Comparison of ENCODE assay signal across 10 mouse cellular contexts in genomic region chr6:94040093-94040492, GRCm38 (mm10).
DNase-seq lines count a peak whose midpoint lies in the region; ATAC-seq lines count a peak whose summit lies in the region.
"Had no signal": no experiment of that assay in that cellular context is flagged by ENCODE, and none has a peak within 500 bp of the region (broad histone marks: within the 10 kb centered on the region; RNA-seq: fewer than 3 reads in every experiment).

No protein-coding gene starts in this region.

- 71% methylated on average over 2 of the region's 2 CpGs for WGBS in hindbrain, embryonic 10.5 days
- WGBS in hindbrain, embryonic 16.5 days, result 78% methylated on average over 2 of the region's 2 CpGs
- WGBS in midbrain, embryonic 11.5 days, result 54% methylated on average over 2 of the region's 2 CpGs
- 59% methylated on average over 2 of the region's 2 CpGs for WGBS in midbrain, embryonic 13.5 days
- 62% methylated on average over 2 of the region's 2 CpGs for WGBS in forebrain, embryonic 15.5 days

- no peak overlapping the region for H3K4me2 ChIP-seq in hindbrain, embryonic 16.5 days (ENCODE audit: low read length)
- H3K4me2 ChIP-seq in midbrain, embryonic 11.5 days, result no peak overlapping the region
- H3K4me2 ChIP-seq in midbrain, embryonic 13.5 days (replicated peaks), result no peak overlapping the region
- H3K4me2 ChIP-seq in forebrain, embryonic 15.5 days (replicated peaks), result no peak overlapping the region
- H3K4me2 ChIP-seq: lung, embryonic 15.5 days; stomach, embryonic 15.5 days had no signal

- H3K4me3 ChIP-seq in hindbrain, embryonic 10.5 days, result no peak overlapping the region
- H3K4me3 ChIP-seq in hindbrain, embryonic 16.5 days (ENCODE audit: low read length), result no peak overlapping the region
- no peak overlapping the region for H3K4me3 ChIP-seq in midbrain, embryonic 11.5 days (ENCODE audit: low read depth, low read length)
- H3K4me3 ChIP-seq in midbrain, embryonic 13.5 days (replicated peaks), result no peak overlapping the region
- H3K4me3 ChIP-seq in forebrain, embryonic 15.5 days, result no peak overlapping the region
- H3K4me3 ChIP-seq: lung, embryonic 15.5 days; stomach, embryonic 15.5 days had no signal

- no peaks in the 10 kb centered on the region for H3K27me3 ChIP-seq in hindbrain, embryonic 10.5 days (ENCODE audit: insufficient read depth, poor library complexity, severe bottlenecking)
- H3K27me3 ChIP-seq in hindbrain, embryonic 16.5 days (replicated peaks; ENCODE audit: control insufficient read depth, insufficient read depth, low read length), result no peaks in the 10 kb centered on the region
- no peaks in the 10 kb centered on the region for H3K27me3 ChIP-seq in midbrain, embryonic 11.5 days (ENCODE audit: control insufficient read depth, insufficient read depth, low read length)
- H3K27me3 ChIP-seq in midbrain, embryonic 13.5 days, result no peaks in the 10 kb centered on the region
- H3K27me3 ChIP-seq in forebrain, embryonic 15.5 days, result no peaks in the 10 kb centered on the region
- H3K27me3 ChIP-seq: lung, embryonic 15.5 days; stomach, embryonic 15.5 days had no signal

- no peak overlapping the region for H3K9ac ChIP-seq in hindbrain, embryonic 16.5 days (ENCODE audit: low read depth, low read length)
- no peak overlapping the region for H3K9ac ChIP-seq in midbrain, embryonic 11.5 days (ENCODE audit: low read length)
- H3K9ac ChIP-seq in midbrain, embryonic 13.5 days (replicated peaks), result no peak overlapping the region
- no peak overlapping the region for H3K9ac ChIP-seq in forebrain, embryonic 15.5 days (replicated peaks)
- H3K9ac ChIP-seq: lung, embryonic 15.5 days; stomach, embryonic 15.5 days had no signal

- 0 out of 2 replicates have a peak, but pooled peaks cover 5% of the 10 kb centered on the region for H3K9me3 ChIP-seq in hindbrain, embryonic 10.5 days
- H3K9me3 ChIP-seq in hindbrain, embryonic 16.5 days (ENCODE audit: control insufficient read depth, low read length), result no peaks in the 10 kb centered on the region
- no peaks in the 10 kb centered on the region; the same call in 1 of the 2 replicates for H3K9me3 ChIP-seq in midbrain, embryonic 11.5 days (ENCODE audit: control insufficient read depth, low read length)
- H3K9me3 ChIP-seq in midbrain, embryonic 13.5 days, result no peaks in the 10 kb centered on the region
- no peaks in the 10 kb centered on the region for H3K9me3 ChIP-seq in forebrain, embryonic 15.5 days
- H3K9me3 ChIP-seq: lung, embryonic 15.5 days; stomach, embryonic 15.5 days had no signal

- intact Hi-C loops in left cerebral cortex, postnatal 4 days (cut with DNase I), result loop anchor here (10.0 kb wide), 2 partner anchors 125 to 1255 kb away; no protein-coding TSS in a partner anchor

- no peak for ATAC-seq in hindbrain, embryonic 16.5 days
- ATAC-seq in midbrain, embryonic 11.5 days (ENCODE audit: low FRiP score), result no peak
- no peak for ATAC-seq in midbrain, embryonic 13.5 days
- ATAC-seq in monocyte, adult 5-6 weeks (replicated peaks; ENCODE audit: insufficient number of reproducible peaks, low FRiP score, low TSS enrichment, poor library complexity, severe bottlenecking), result no peak
- ATAC-seq in forebrain, embryonic 15.5 days (replicated peaks), result no peak

- no peaks in the 10 kb centered on the region for H3K36me3 ChIP-seq in hindbrain, embryonic 10.5 days
- H3K36me3 ChIP-seq in hindbrain, embryonic 16.5 days (ENCODE audit: control insufficient read depth, insufficient read depth, low read length), result no peaks in the 10 kb centered on the region
- no peaks in the 10 kb centered on the region for H3K36me3 ChIP-seq in midbrain, embryonic 11.5 days (ENCODE audit: control insufficient read depth, insufficient read depth, low read length)
- no peaks in the 10 kb centered on the region for H3K36me3 ChIP-seq in midbrain, embryonic 13.5 days
- no peaks in the 10 kb centered on the region for H3K36me3 ChIP-seq in forebrain, embryonic 15.5 days
- H3K36me3 ChIP-seq: lung, embryonic 15.5 days; stomach, embryonic 15.5 days had no signal

- no peak overlapping the region for H3K27ac ChIP-seq in hindbrain, embryonic 10.5 days
- no peak overlapping the region for H3K27ac ChIP-seq in hindbrain, embryonic 16.5 days (ENCODE audit: low read depth, low read length)
- no peak overlapping the region for H3K27ac ChIP-seq in midbrain, embryonic 11.5 days (ENCODE audit: low read depth, low read length)
- H3K27ac ChIP-seq in midbrain, embryonic 13.5 days, result no peak overlapping the region
- no peak overlapping the region for H3K27ac ChIP-seq in forebrain, embryonic 15.5 days (replicated peaks)
- H3K27ac ChIP-seq: lung, embryonic 15.5 days; stomach, embryonic 15.5 days had no signal

- H3K4me1 ChIP-seq in hindbrain, embryonic 10.5 days (replicated peaks), result peaks cover 26% of the 10 kb centered on the region
- no peaks in the 10 kb centered on the region for H3K4me1 ChIP-seq in hindbrain, embryonic 16.5 days (ENCODE audit: control insufficient read depth, insufficient read depth, low read depth, low read length)
- peaks cover 7% of the 10 kb centered on the region; the same call in 1 of the 2 replicates for H3K4me1 ChIP-seq in midbrain, embryonic 11.5 days (ENCODE audit: control insufficient read depth, insufficient read depth, low read length)
- peaks cover 13% of the 10 kb centered on the region for H3K4me1 ChIP-seq in midbrain, embryonic 13.5 days (replicated peaks)
- no peaks in the 10 kb centered on the region for H3K4me1 ChIP-seq in forebrain, embryonic 15.5 days
- H3K4me1 ChIP-seq: lung, embryonic 15.5 days; stomach, embryonic 15.5 days had no signal

- peak; percentile 16 for DNase-seq in hindbrain, embryonic 10.5 days (ENCODE audit: low spot score)
- peak; percentile 97 for DNase-seq in midbrain, embryonic 11.5 days (ENCODE audit: low spot score, missing footprints)
- DNase-seq in ZHBTc4 (ENCODE audit: low read depth, low spot score), result peak; percentile 63
- DNase-seq in left cerebral cortex, postnatal 4 days, result peak; percentile 5

Comparison
In these comparisons a context has a peak if more than half of its experiments do, and no peak if none do; other contexts are left out.
1. DNase-seq: peak in every context shown above with its lines; median percentile 97 in midbrain, embryonic 11.5 days; 63 in ZHBTc4; 16 in hindbrain, embryonic 10.5 days; 5 in left cerebral cortex, postnatal 4 days.